Mouse (Mus musculus) central nervous system, embryonic 11.5 days (tissue): ENCODE results near the gene Tomm34. TPM values are rescaled to one million over a fixed set of nuclear protein-coding genes. Genes with fewer than 3 reads are reported as not detected.

Source experiments
- polyA plus RNA-seq: library from polyadenylated mRNA; depleted of rRNA; stranded (reverse); fragments of >200 nt; gene quantifications from 2 replicates; pipeline ENCODE4 v1.2.3, GENCODE M21; 2012; rRNA removed

Gene Tomm34
- polyA plus RNA-seq: 31.3 and 37.2 TPM in 2 replicates

GRCm38 (mm10) chr2:164070765-164071436, at the start of gene Tomm34:
Gene Tomm34 (minus strand): TSS chr2:164071169.

GRCm38 (mm10) chr2:164070142-164070764, 716 bp downstream of the Tomm34 start, which contains the start of gene Stk4:
Gene Stk4 (plus strand): TSS chr2:164070322.

GRCm38 (mm10) chr2:164025150-164025549, 45.8 kb downstream of the Tomm34 start, which contains the start of gene Pabpc1l:
Gene Pabpc1l (plus strand): TSS chr2:164025450.

Other genes with a start within 250 kb of the Tomm34 start
- 0.02 TPM in 1 of 2 replicates, not detected in the other for gene Kcnk15, start 217.5 kb downstream of the Tomm34 start, polyA plus RNA-seq
- 1.1 and 1.8 TPM in 2 replicates for gene Rims4, start 152.5 kb downstream of the Tomm34 start, polyA plus RNA-seq
- gene Ywhab, start 76.2 kb downstream of the Tomm34 start, polyA plus RNA-seq: 146 and 164 TPM in 2 replicates
- gene Pabpc1l, start 45.7 kb downstream of the Tomm34 start, polyA plus RNA-seq: 2.5 and 3.7 TPM in 2 replicates
- gene Stk4, start 847 bp downstream of the Tomm34 start, polyA plus RNA-seq: 25.4 and 52.5 TPM in 2 replicates
- gene Kcns1, start 99.9 kb upstream of the Tomm34 start, polyA plus RNA-seq: 0.08 and 0.24 TPM in 2 replicates
- not detected in 2 replicates for gene Wfdc5, start 111.6 kb upstream of the Tomm34 start, polyA plus RNA-seq
- not detected in 2 replicates for gene Wfdc12, start 119.4 kb upstream of the Tomm34 start, polyA plus RNA-seq
- not detected in 2 replicates for gene Wfdc15a, start 129.0 kb upstream of the Tomm34 start, polyA plus RNA-seq
- gene Wfdc15b, start 150.5 kb upstream of the Tomm34 start, polyA plus RNA-seq: 0.22 TPM in 1 of 2 replicates, not detected in the other
- not detected in 2 replicates for gene Svs2, start 167.3 kb upstream of the Tomm34 start, polyA plus RNA-seq
- gene Svs3b, start 185.5 kb upstream of the Tomm34 start, polyA plus RNA-seq: not detected in 2 replicates
- not detected in 2 replicates for gene Svs4, start 207.3 kb upstream of the Tomm34 start, polyA plus RNA-seq
- not detected in 2 replicates for gene Svs3a, start 218.1 kb upstream of the Tomm34 start, polyA plus RNA-seq
- gene Svs6, start 245.6 kb upstream of the Tomm34 start, polyA plus RNA-seq: not detected in 2 replicates